Mouse (Mus musculus) right cerebral cortex, postnatal 14 days (tissue): ENCODE data around the gene Mpv17l2.

Experiments used
- DNase-seq: peaks from one replicate; pipeline ENCODE4 v3.0.0; 2022

Gene Mpv17l2

GRCm38 (mm10) chr8:70748246-70749096 lies 12.3 kb downstream of the Mpv17l2 start:
- peak; percentile 5 for DNase-seq

GRCm38 (mm10) chr8:70747211-70747890 lies 13.4 kb downstream of the Mpv17l2 start:
- DNase-seq = peak; percentile 3

DNA sequence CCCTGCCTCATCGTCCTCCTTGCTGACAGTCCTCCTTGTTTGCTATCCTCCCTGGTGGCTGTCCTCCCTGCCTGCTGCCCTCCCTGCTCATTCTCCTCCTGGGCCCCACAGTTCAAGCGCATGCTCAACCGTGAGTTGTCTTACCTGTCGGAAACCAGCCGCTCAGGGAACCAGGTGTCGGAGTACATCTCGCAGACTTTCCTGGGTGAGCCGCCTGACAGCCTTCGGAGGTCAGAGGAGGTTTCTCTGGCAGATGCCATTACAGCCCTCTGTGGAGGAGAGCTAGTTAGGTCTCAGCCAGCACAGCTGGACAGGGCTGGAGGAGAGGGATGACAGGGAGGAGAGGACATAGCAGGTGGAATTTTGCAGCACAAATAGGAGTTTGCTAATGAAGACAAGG lies 14.1 kb downstream of the Mpv17l2 start:
- no peak for DNase-seq

DNA sequence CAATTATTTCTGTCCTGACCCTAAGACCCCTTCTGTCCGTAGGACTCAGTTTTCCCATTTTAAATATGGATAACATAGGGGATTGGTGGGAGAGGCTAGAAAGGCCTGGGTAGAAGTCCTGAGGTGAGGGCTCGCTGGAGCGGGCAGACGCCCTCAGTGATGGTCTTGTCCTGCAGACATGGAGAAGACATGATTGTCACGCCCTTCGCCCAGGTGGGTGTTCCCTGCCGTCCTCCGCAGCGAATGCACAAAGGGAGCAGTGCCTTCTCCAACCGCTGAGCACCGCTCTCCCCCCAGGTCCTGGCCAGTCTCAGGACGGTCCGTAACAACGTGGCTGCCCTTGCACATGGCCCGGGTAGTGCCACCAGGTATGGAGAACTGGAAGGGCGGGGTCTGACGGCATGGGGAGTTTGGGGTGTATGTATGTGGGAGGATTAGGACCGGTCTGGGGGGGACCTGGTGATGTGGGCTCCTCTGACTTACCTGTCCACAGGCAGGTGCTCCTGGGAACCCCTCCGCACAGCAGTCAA lies 15.0 kb downstream of the Mpv17l2 start:
- peak; percentile 4 for DNase-seq

DNA sequence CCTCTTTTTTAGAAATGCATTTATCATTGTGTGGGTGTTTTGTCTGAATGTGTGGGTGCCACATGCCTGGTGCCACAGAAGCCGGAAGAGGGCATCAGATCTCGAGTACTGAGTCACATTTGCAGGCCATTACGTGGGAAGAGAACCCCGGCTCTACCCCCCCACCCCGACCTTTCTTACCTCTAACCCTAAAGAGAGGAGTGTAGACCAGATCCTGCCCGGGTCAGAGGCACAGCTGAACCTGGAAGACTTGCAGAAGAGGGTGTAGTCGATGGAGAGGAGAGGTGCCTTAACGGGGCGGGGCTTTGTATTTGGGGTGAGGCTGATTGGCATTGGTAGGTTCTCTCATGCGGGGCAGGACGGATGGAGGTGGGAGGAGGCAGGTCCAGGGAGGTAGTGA lies 15.9 kb downstream of the Mpv17l2 start:
- DNase-seq = peak; percentile 4

DNA sequence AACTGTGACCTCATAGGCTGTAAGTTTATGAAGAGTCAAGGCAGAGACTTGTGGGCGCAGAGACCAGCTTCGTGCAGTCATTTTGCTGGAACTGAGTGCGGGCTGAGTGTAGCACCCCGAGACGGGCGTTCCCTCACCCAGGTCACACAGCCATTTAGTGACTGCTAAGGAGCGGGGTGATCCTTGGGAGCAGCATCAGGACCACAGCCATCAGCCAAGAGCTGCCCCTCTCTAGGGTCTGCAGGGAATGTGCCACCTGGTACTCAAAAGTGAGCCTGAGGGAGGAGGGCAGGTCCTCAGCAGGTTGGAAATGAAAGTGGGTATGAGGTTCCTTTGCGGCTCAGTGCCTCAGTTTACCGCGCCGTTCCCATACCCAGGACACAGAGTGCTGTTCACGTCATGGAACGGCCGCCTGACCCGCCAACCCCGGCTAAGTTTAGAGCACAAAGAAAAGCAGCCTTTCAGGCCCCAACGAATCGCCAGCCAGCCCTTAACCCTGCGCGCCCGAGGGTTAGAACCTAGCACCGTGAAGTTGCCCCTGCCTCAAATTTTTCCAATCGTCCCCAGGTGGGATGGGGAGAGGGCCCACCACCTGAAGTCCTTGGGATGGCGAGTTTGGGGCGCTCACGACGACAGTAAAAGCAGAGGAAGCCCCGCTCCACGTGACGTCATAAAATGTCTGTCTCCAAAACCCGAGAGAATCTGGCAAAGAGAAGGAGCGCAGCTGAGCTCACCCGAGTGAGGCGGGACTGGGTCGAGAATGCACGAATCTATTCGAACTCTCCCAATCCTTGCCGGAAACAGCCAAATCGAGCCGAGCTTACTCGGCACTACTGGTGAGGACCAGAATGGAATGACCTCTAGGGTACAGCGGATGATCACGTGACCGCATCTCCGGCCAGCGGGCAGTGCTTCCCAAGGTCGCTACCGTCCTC lies 16.8 kb downstream of the Mpv17l2 start:
- DNase-seq = peak; percentile 62

GRCm38 (mm10) chr8:70742981-70743655 lies 17.6 kb downstream of the Mpv17l2 start:
- DNase-seq = peak; percentile 21

GRCm38 (mm10) chr8:70742176-70742575 lies 18.6 kb downstream of the Mpv17l2 start:
- peak; percentile 4 for DNase-seq

GRCm38 (mm10) chr8:70741661-70742060 lies 19.1 kb downstream of the Mpv17l2 start:
- DNase-seq = no peak

- DNase-seq = peak; percentile 1
Measured at GRCm38 (mm10) chr8:70738211-70738610, 22.5 kb downstream of the Mpv17l2 start.

DNA sequence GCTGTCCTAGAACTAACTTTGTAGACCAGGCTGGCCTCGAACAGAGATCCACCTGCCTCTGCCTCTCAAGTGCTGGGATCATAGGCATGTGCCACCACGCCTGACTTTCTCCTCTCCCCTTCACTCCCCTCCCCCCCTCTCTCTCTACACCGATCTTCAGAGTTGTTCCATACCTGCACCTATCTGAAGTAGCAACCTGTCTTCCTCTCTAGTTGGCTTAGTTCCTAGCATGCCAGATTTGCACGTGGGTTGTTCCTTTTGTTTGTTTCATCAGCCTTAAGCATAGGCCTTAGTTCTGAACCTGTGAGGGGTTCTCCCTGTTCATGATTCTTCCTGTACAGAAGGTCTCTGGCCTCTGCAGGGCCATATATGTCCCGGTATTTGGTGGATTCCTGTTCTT lies 23.0 kb downstream of the Mpv17l2 start:
- DNase-seq = no peak

DNA sequence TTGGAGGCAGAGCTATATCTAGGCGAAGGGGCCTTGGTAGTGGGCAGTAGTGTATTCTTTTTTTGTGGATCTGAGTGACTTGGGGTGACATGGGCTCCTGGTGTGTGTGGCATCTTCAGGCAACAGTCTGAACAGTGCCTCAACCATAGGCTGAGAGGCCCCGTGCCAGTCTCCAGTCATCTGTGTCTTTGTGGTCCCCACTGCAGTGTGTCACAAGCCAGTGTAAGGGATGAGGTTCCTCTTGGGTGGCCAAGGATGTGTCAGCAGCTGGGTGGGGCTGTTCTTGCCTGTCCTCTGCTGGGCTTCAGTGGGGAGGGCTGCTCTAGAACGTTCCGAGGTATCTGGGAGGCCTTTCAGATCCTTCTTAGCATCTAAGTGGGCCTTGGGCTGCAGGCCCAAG lies 29.8 kb downstream of the Mpv17l2 start:
- DNase-seq = peak; percentile 2

DNA sequence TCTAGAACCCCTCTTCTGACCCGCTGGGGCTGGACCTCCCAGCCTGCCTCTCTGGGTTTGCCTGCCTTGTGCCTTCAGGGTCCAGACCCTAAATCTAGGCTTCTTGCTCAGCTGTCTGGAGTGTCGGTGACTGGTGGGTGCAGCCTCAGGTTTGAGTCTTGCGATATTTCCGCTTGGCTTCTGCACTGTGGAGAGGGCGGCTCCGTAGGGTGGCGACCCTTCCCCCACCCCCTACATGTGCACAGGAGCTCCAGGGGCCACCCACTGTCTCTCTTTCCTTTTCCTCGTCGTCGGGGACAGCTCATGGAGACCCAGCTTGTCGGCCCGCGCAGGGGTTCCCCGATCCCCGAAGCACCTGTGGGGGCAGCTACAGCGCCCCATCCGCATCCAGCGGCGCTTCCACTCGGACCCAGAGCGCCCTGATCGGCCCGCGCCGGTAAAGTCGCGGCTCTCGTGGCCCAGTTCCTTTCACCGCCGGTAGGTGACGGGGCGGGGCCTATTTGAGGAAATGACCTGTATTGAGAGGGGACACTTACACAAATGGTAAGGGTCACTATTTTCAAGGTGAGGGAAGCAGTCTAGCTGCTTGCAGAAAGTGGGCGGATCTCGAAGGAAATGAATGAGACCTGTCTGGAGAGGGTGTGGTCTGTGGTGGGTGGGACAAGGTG lies 30.8 kb downstream of the Mpv17l2 start:
- DNase-seq = peak; percentile 4

DNA sequence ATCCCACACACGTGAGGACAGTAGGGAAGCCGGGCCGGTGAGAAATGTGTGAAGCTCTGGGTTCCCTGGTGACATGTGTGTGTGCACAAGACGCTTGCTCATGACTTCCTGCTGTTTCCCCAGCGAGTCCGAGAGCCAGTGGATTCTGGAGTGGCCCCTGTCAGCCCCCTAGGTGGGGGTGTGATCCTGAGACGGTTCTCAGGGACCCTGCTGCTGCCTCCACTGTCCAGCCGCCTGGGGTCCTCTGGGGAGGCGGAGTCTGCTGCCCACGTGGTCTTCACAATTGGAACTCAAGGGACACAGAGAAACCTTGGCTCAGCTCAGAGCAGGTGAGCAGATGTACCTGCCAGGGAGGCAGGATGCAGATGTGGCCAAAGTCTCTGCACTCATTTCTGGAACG lies 34.0 kb downstream of the Mpv17l2 start:
- DNase-seq = peak; percentile 1

DNA sequence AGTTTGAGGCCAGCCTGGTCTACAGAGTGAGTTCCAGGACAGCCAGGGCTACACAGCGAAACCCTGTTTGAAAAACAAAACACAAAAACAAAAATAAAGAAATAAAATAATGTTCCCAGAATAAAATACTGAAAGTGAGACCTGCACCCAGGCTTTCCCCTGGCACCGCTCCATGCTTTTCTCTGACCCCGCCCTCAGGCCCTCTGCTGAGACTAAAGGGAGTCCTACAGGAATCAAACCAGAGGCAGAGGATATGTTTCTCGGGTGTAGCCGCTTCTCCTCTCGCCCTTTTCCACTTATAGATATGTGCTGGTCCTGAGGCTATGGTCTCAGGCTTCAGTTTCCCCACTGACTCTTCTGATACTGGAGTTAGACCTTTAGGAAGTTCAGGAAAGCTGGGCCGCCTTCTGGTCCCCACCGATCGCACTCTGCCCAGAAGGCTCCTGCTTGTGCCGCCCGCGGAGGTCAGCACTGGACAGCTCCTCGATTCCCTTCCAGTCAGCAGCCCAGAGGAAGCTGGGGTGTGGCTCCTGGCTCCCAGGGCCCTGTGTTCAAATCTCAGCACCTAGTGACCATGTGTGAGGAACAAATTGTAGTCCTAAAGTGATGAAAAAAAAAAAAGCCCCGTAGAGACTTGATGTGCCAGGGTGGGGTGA lies 34.8 kb downstream of the Mpv17l2 start:
- DNase-seq = peak; percentile 4

DNA sequence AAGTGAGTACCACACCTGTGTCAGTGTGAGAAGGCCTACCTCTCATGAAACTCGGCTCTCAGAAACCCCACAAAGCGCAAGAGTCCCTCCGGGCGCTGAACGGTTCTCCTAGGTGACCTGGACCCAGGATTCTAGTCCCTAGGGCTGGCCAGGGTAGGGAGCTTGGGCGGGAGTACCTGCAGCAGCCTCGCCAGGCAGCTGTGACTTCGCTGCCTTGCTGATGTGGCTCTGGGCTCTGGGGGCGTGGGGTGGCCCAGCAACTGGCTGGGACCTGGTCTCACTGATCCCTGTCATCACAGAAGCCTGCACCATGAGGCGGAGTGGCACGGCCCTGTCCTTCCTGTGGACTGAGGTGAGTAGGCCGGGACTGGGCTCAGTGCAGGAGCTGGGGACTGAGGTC lies 36.5 kb downstream of the Mpv17l2 start:
- DNase-seq = peak; percentile 1

DNA sequence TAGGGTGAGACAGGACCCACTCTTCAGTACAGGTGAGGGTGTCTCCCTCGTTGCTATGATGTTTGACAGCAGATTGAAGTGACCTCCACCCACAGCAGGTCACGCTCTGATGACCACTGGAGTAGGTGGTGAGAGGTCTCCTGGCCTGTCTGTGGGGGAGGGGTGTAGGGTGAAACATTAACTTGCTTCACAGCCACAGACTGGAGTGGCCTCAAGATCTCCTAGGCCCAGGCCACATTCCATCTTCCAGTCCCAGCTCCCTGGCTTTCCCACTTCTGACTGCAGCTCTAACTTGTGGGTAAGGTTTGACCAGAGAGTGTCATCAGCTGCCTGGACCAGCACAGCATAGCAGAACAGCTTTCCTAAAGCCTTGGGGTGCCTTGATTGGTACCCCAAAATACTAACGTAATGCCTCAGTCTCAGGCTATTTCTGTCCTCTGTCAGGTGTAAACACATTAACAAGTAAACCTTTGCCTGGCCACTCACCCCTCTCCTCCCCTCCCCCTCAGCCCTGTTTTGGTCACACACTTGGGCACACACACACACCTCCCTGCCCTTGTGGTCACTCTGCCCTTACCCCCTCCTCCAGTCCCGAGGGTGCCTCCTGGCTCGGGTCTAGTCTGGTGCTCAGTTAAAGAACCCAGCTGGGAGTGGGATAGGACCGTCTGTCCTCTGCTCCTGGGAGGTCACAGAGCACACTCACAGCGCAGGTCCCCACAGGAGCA lies 37.1 kb downstream of the Mpv17l2 start, which contains the start of gene Pde4c:
TSS of gene Pde4c (plus strand) at position 235 of the 725 bp plus-strand sequence.
- peak; percentile 3 for DNase-seq

DNA sequence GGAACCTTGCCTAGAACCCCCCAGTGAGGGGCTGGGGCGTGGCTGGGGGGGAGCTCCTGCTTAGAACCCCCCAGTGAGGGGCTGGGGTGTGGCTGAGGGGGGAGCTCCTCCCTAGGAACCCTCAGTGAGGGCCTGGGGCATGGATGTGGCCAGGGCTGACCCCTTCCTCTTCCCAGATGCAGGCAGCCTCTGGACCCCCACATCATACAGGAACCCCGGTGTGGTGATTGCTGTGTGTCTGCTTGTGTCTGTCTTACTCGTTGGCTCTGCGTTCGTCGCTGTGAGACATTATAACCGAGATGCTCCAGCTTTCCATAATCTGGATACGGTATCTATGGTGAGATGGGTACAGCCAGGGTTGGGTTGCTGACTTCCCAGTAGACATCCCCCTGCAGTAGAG lies 39.1 kb downstream of the Mpv17l2 start:
- peak; percentile 2 for DNase-seq

DNA sequence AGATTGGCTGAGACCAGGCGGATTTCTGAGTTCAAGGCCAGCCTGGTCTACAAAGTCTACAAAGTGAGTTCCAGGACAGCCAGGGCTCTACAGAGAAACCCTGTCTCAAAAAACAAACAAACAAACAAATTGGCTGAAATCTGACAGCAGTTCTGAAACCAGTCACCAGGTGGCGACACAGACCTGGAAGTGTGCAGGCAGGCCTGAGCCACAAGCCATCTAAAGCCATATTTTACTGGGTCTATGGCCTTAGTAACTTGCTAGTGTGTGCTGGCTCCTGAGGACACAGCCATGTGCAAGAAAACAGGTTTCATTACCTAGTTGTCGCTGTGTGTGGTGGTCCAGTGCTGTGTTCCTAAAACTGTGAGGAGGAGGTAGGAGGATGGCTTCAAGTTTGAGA lies 40.0 kb downstream of the Mpv17l2 start:
- peak; percentile 72 for DNase-seq

- DNase-seq = peak; percentile 3
Measured at GRCm38 (mm10) chr8:70719796-70720270, 40.9 kb downstream of the Mpv17l2 start.
